Mouse (Mus musculus) Patski (cell line): Measurements from ENCODE around the gene B4gat1. TPM values are rescaled to one million over a fixed set of nuclear protein-coding genes. Genes with fewer than 3 reads are reported as not detected.
"Not testable (repeated sequence)": the region's sequence is repeated elsewhere in the genome, so short reads cannot be mapped to it uniquely, and the experiment has no call there.

Source experiments
- ATAC-seq: fragments of 100-300 bp; one replicate; pipeline ENCODE4 v1.8.0; 2021
- CTCF ChIA-PET: fragments of 350-600 bp; sonication (Branson Sonifier 250); formaldehyde crosslinking; loops from one replicate; lab custom pipeline; 2022; ENCODE audit warnings: inconsistent platforms; lab: Charles Lee
- POLR2A ChIA-PET: fragments of 350-600 bp; sonication (Branson Sonifier 250); formaldehyde crosslinking; loops from one replicate; lab custom pipeline; 2022; ENCODE audit warnings: antibody characterized with exemption, inconsistent platforms; lab: Charles Lee
- DNase-seq: peaks from one replicate; pipeline ENCODE4 v3.0.0-alpha.2; 2011; ENCODE audit warnings: low read depth, low spot score
- H3K27me3 ChIP-seq: fragments of 371-371 bp; one replicate; pipeline ENCODE4 v1.5.1; 2021
- CTCF ChIP-seq: fragments of 100-300 bp; IDR thresholded peaks from one replicate; pipeline ENCODE4 v1.5.1; 2021
- in situ Hi-C: fragments of 300-500 bp; cut with MboI; formaldehyde crosslinking; loops from 3 replicates; pipeline ENCODE4 v1.11.1; 2018; ENCODE audit warnings: low pct_unique_long_range_greater_than_20kb, mixed read lengths
- polyA plus RNA-seq: library from polyadenylated mRNA; unstranded; gene quantifications from one replicate; pipeline ENCODE4 v1.2.3, GENCODE M21; 2021

Gene B4gat1
- polyA plus RNA-seq, 1 experiment from 2014 or later = 82.4 TPM

DNA sequence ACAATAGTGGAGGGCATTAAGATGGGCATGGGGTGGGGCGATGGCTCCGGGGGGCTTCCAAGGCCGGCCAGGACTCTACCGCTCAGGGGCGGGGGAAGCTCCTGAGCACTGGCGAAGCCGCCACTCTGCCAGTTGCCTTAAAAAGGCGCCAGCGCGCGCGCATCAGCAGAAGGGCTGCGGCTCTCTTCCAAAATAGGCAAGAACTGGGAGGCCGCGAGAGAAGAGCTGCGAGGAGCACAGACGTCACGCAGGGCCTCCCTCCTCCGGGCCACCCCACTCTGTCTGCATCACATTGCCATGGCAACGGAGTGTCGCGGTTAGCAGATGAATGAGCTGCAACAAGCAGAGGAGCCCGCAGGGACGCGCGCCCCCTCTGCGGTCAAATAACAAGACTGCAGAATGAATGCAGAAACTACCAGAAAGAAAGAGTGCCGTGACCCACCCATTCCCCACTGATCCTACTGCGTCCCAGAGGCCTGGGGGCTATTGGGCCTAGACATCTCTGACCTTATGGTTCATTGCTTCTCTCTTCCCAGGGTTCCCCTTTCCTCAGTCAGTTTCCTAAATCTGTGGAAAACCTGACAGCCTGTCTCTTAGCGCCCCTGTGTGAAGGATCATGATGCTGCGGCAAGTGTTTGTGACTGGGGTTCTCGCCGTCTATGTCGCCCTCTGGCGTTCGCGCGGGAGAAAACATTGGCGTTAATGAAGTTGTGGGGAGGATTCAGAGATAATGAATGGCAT is 36.8 kb upstream of the B4gat1 start:
- CTCF ChIA-PET = interaction anchor here (0.7 to 2.3 kb wide), 5 partner anchors 10 to 27 kb away, joined by 3 to 16 read pairs (median 8); partner anchors contain the start of gene Npas4
- ATAC-seq (peak; percentile 52), DNase-seq (no peak)
- POLR2A ChIA-PET = interaction anchor here (0.6 kb wide), 1 partner anchor 136 kb away, joined by 7 read pairs; no protein-coding TSS in a partner anchor
- no peaks in the 10 kb centered on the region for H3K27me3 ChIP-seq
- TF ChIP-seq CTCF = peak; percentile 99
- in situ Hi-C loops = no loop called here

DNA sequence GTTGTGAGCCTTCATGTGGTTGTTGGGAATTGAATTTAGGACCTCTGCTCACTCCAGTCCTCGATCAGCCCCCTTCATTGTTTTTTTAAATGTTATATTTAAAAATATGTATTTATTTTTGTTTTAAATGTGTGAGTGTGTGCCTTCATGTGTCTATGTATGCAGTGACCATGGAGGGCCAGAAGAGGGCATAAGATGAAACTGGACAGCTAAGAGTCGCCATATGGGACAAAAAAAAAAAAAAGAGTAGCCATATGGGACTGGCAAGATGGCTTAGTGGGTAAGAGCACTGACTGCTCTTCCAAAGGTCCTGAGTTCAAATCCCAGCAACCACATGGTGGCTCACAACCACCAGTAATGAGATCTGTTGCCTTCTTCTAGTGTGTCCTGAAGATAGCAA is 35.0 kb upstream of the B4gat1 start:
- POLR2A ChIA-PET, H3K27me3 ChIP-seq, ATAC-seq, DNase-seq, in situ Hi-C loops: not testable (repeated sequence)
- TF ChIP-seq CTCF = peak; percentile 53
- CTCF ChIA-PET = interaction anchor here (0.7 to 2.4 kb wide), 4 partner anchors 9 to 34 kb away, joined by 3 to 10 read pairs (median 6); no protein-coding TSS in a partner anchor

DNA sequence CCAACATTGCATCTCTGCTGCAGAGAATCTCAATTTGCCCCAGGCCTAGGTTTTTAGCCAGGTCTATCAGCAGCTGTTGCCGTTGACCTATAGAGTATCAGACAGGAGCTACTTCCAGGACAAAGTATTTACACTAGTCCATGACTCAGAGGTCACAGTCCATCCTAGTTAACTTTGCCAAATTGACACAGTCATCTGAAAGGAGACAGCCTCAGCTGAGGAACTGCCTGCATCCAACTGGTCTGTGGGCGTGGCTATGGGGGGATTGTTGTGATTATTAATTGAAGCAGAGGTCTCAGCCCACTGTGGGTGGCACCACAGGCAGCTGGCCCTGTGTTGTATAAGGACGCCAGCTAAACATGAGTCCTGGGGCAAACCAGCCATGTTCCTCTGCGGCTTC is 33.7 kb upstream of the B4gat1 start:
- H3K27me3 ChIP-seq = peaks cover 3% of the 10 kb centered on the region
- DNase-seq (no peak), ATAC-seq (no peak)
- CTCF ChIA-PET = interaction anchor here (1.2 to 2.7 kb wide), 4 partner anchors 8 to 46 kb away, joined by 3 to 14 read pairs (median 9); no protein-coding TSS in a partner anchor
- POLR2A ChIA-PET = interaction anchor here (0.6 kb wide), 1 partner anchor 11 kb away, joined by 3 read pairs; no protein-coding TSS in a partner anchor
- TF ChIP-seq CTCF = no peak
- in situ Hi-C loops = no loop called here

DNA sequence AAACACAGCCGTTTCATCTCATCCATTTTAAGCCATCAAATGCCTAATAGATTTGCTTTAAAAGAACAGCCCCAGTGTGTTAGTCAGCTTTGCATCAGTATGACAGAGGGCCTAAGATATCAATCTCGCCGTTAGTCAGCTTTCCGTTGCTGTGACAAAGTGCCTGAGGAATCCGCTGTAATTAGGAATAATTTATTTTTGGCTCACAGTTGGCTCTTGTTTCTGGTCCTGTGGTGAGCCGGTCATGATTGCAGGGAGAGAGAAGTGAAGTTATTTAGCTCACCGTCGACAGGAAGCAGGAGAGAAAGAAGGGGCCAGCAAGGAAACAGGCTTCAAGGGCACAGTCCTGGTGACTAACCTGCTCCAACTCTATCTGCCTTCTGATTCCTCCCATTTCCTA is 25.5 kb upstream of the B4gat1 start:
- in situ Hi-C loops = no loop called here
- CTCF ChIA-PET = interaction anchor here (0.8 to 2.5 kb wide), 6 partner anchors 9 to 61 kb away, joined by 4 to 8 read pairs (median 5); partner anchors contain the start of genes Npas4 and Rin1
- H3K27me3 ChIP-seq = peaks cover 3% of the 10 kb centered on the region
- ATAC-seq (no peak), DNase-seq (no peak)
- TF ChIP-seq CTCF = no peak
- POLR2A ChIA-PET = interaction anchor here (1.3 to 1.4 kb wide), 2 partner anchors 11 to 27 kb away, joined by 3 to 4 read pairs; partner anchors contain the start of gene Slc29a2

DNA sequence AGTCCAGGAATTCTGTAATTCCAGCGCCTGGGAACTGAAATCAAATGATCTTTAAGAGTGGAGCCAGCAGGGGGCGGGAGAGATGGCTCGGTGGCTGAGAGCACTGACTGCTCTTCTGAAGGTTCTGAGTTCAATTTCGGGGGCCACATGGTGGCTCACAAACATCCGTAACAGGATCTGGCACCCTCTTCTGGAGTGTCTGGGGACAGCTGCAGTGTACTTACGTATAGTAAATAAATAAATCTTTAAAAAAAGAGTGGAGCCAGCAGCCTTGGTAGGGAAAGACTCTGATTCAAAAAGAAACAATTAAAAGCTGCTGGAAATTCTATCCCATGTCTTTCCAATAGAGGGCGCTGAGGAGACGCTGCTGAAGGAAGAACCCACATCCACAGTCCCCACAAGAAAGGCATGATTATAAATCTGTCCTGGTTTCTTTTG is 23.6 kb upstream of the B4gat1 start:
- ATAC-seq = no peak
- TF ChIP-seq CTCF = peak; percentile 83
- ChIA-PET POLR2A (interaction anchor here (1.0 kb wide), 1 partner anchor 37 kb away, joined by 7 read pairs; no protein-coding TSS in a partner anchor), CTCF (interaction anchor here (0.9 to 2.7 kb wide), 5 partner anchors 9 to 56 kb away, joined by 3 to 10 read pairs (median 4); no protein-coding TSS in a partner anchor)
- no peak for DNase-seq
- no peaks in the 10 kb centered on the region for H3K27me3 ChIP-seq
- in situ Hi-C loops = loop anchor here (5.0 kb wide), 1 partner anchor 57 kb away; no protein-coding TSS in a partner anchor

DNA sequence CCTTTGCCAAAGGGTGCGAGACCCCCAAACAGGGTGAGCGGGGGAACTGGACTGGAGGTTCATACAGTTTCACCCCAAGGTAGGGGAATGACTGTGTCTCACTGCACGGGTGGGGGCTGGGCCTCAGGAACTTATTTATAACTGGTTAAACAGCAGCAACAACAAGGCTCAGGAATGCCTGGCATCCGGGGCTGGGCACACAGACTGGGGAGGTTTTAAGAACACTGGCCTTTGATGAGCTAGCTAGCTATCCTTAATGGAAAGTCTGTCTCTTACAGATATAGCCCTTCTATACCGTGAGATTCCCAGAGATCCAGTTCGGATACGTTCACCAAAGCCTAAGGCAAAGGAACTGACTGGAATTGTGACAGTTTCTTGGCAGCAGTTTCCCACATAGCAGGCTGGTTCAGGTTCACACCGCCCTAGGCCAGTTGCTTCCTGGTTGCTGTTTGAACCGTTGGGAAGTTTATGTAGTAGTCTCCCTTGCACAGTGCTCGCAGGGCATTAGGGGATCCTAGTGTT is 22.3 kb upstream of the B4gat1 start:
- POLR2A ChIA-PET = no interaction called here
- DNase-seq (no peak), ATAC-seq (peak; percentile 53)
- TF ChIP-seq CTCF = no peak
- no peaks in the 10 kb centered on the region for H3K27me3 ChIP-seq
- in situ Hi-C loops = loop anchor here (5.0 kb wide), 1 partner anchor 56 kb away; no protein-coding TSS in a partner anchor
- CTCF ChIA-PET = interaction anchor here (0.8 to 4.3 kb wide), 12 partner anchors 9 to 56 kb away, joined by 3 to 32 read pairs (median 4); partner anchors contain the start of genes AC124502.3, B4gat1 and Rin1

DNA sequence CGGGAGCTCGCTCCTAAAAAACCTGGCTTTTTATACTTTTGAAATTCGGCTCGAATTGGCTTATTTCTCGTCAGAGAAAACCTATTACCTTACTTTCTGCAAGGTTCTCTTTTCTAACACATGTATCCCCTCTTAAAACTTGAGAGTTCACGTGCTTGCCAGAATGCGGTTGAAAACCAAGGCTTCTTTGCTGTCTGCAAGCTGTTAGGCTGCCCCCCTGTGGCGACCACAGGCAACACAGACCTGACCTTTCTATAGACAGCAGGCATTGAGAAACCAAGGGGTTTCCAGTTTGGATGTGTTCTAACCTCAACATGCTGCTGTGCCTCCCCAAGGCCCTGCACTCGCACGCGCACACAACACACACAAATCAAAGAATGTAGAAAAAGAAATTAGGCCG is 21.8 kb upstream of the B4gat1 start:
- no peaks in the 10 kb centered on the region for H3K27me3 ChIP-seq
- POLR2A ChIA-PET = no interaction called here
- peak; percentile 97 for TF ChIP-seq CTCF
- DNase-seq (no peak), ATAC-seq (no peak)
- CTCF ChIA-PET = interaction anchor here (0.8 to 4.3 kb wide), 11 partner anchors 9 to 55 kb away, joined by 3 to 32 read pairs (median 4); partner anchors contain the start of genes AC124502.3, B4gat1 and Rin1
- in situ Hi-C loops = loop anchor here (5.0 kb wide), 1 partner anchor 56 kb away; no protein-coding TSS in a partner anchor

DNA sequence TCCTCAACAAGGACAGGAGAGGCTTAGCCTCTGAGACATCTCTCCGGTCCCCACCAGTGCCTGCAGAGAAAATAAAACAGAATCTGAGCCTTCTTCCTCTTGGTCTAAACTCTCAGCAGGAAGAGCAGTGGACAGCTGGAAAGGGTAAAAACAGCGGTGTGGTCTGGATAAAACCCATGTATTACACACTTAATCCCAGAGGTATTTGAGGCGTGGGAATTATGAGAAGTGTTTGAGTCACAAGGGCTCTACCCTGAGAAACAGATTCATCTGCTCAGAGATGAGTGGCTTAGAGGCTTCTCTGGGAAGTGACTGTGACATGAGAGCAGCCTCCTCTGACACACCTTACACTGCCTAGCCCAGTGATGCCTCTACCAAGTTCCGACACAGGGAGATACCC is 21.0 kb upstream of the B4gat1 start:
- DNase-seq (peak; percentile 91), ATAC-seq (peak; percentile 49)
- TF ChIP-seq CTCF = no peak
- in situ Hi-C loops = loop anchor here (5.0 kb wide), 1 partner anchor 55 kb away; no protein-coding TSS in a partner anchor
- CTCF ChIA-PET = interaction anchor here (0.9 to 4.3 kb wide), 3 partner anchors 11 to 35 kb away, joined by 3 to 32 read pairs (median 3); partner anchors contain the start of genes AC124502.3, B4gat1 and Rin1
- POLR2A ChIA-PET = interaction anchor here (1.3 kb wide), 1 partner anchor 16 kb away, joined by 4 read pairs; no protein-coding TSS in a partner anchor
- no peaks in the 10 kb centered on the region for H3K27me3 ChIP-seq

DNA sequence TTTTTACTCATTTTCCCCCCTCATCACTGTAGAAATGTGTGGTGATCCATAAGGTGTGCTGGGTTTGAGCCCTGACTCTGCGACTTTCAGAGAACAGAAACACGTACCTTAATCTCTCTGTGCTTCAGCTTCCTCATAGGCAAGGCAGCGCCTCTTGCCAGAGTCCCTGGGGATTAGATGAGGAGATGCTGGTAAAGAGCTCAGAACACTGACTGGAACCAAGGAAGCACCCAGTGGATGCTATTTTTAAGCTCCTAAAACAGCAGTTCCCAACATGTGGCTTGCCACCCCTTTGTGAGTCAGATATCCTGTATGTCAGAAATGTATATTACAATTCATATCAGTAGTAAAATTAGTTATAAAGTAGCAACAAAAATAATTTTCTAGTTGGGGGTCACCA is 20.4 kb upstream of the B4gat1 start:
- in situ Hi-C loops = loop anchor here (5.0 kb wide), 1 partner anchor 54 kb away; no protein-coding TSS in a partner anchor
- DNase-seq (no peak), ATAC-seq (no peak)
- ChIA-PET POLR2A (interaction anchor here (1.2 to 1.3 kb wide), 2 partner anchors 11 to 15 kb away, joined by 4 read pairs; no protein-coding TSS in a partner anchor), CTCF (interaction anchor here (0.9 to 4.3 kb wide), 5 partner anchors 11 to 34 kb away, joined by 3 to 32 read pairs (median 3); partner anchors contain the start of genes AC124502.3, B4gat1 and Rin1)
- no peaks in the 10 kb centered on the region for H3K27me3 ChIP-seq
- no peak for TF ChIP-seq CTCF
